Mouse (Mus musculus) thymus, postnatal 4 days (tissue): Measurements from ENCODE around the gene Tanc1.
"Not testable (repeated sequence)": the region's sequence is repeated elsewhere in the genome, so short reads cannot be mapped to it uniquely, and the experiment has no call there.

Source experiments
- DNase-seq: peaks from one replicate; pipeline ENCODE4 v3.0.0; 2021

Gene Tanc1

DNA sequence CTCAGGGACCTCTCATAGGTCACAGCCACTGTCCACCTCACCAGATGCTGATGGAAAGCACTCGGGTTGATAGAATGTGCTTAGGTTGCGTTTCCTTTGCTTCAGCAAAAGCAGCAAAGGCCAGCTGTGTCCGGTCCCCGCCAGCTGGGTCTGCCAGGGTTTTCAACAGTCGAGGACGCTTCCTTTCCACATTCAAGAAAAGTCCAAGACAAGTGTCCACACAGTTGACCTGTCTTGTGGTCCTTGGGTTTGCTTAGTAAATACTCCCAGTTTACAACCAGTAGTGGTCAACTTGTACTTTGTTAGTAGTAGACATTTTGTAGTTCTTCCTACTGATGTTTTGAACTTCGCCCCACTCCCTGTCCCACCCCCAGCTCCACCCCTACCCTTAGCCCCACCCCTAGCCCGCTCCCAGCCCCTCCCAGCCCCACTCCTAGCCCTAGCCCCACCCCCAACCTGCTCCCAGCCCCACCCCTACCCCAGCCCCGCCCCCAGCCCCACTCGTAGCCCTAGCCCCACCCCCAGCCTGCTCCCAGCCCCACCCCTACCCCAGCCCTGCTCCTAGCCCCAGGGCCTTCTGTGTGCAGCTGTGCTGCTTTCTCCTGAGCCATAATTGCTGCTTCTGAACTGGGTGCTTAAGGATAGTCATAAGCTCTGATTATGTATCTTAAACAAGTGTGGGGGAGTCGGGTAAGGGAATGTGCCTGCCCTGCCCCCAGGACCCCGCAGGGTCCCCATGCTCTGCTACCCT, 229.5 kb downstream of the Tanc1 start:
- DNase-seq: peak; percentile 65

DNA sequence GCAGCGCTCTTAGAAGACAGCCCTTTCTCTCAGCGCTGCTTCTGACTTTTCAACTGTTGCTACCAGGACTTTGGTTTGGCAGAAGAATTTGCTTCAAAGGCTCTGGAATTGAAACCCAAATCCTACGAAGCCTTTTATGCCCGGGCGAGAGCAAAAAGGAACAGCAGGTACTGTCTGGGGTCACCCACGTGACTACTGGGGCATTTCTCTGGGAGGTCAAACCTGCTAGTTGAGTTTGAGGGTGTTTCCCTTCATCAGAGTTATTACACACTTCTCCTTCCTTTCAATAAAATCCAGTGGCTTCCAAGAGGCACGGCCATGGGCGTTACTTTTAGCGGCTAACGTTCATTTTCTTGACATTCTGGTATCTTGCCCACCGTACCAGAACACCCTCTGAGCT, 230.1 kb downstream of the Tanc1 start:
- no peak for DNase-seq

DNA sequence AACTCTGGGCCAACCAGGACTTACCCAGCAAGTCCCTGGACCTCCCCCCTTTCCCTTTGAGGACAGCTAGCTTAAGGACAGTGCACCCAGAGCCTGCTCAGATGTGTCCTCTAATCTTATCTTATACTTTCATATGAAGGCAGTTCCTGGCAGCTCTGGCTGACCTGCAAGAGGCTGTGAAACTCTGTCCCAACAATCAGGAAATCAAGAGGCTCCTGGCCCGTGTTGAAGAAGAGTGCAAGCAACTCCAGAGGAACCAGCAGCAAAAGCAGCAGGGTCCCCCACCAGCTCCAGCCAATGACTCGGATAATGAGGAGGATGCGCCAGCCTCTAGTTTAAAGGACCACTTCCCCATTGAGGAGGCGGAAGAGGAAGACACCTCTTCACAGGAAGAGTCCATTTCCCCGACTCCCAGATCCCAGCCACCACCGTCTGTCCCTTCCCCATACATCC, 230.7 kb downstream of the Tanc1 start:
- DNase-seq: no peak

DNA sequence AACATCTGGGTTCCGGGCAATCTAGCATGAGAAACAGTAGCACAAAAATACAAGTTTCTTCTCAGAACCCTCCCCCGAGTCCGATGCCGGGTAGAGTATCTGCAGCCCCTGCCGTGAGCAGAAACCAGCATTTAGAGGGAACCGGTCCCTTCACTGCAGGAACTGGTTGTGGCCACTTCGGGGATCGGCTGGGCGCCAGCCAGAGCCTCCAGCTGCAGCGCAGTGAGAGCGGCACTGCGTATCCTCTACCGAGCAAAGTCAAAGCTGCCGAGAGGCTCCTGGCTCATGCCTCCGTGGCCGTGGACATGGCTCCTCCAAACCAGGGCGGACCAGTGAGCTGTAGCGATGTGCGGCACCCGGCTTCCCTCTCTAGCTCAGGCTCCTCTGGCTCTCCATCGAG, 231.3 kb downstream of the Tanc1 start:
- peak; percentile 54 for DNase-seq

DNA sequence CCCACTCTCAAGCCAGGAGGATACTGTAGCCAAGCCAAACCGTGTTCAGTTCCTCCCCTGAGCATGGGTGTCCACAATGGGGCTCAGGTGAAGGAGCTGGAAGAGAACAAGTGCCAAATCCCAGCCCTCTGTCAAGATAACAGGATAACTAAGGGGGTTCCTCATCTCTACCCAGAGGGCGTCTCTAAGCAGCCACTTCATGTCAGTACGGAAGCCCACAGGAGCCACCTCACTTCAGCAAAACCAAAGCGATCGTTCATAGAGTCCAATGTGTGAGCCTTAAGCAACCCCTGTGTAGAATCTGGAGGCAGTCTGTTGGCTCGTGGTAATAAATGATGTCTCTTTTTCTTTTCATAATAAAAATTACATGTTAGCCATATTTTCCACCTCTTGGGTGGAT, 232.0 kb downstream of the Tanc1 start:
- DNase-seq: no peak

DNA sequence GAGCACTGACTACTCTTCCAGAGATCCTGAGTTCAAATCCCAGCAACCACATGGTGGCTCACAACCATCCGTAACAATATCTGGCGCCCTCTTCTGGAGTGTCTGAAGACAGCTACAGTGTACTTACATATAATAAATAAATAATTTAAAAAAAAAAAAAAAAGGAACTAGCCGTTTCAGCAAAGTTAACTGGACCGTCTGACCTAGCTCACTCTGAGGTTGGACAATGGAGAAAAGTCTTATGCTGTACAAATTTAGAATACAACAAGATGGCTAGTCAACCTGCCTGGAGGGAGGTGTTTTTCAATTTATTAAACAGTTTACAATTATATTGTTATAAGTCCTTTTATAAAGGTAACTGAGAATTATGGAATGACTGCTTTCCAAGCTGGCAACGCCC, 240.0 kb downstream of the Tanc1 start:
- not testable (repeated sequence) for DNase-seq

DNA sequence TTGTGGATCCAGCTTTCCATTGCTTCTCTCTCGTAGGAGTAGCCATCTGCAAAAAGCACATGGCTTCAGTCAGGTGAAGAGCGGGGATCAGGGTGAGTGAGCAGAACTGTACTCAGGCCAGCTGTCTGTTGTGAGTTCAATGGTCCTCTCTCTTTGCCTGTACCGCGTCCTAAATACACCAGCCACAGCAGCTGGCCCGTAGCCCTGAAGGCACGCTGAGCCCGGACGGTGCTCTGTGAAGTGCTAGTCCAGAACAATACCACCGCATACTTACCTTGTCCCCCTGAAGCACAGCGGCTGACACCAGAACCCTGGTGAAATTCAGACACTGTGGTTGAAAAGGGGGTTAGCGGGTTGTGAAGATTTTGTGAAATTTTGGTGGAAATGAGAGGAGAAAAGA, 241.1 kb downstream of the Tanc1 start:
- DNase-seq: no peak

DNA sequence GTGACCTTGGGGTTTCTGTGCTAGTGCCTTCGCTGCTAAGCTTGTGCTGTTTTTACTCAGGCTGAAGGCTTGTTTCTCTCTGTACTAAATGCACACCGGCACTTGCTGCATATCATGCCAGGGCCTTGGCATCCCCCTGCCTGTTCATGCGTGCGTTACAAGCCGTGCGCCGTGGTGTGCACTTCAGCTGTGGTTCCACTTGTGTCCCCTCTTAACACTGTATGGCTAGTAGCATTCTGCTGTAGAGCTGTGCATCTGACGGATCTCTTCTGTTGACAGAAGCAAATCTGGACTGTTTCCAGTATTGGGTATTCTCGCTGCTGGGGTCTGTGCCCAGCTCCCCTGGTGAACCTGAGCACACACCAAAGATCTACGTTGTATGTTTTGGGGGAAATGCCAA, 241.7 kb downstream of the Tanc1 start:
- DNase-seq: no peak

DNA sequence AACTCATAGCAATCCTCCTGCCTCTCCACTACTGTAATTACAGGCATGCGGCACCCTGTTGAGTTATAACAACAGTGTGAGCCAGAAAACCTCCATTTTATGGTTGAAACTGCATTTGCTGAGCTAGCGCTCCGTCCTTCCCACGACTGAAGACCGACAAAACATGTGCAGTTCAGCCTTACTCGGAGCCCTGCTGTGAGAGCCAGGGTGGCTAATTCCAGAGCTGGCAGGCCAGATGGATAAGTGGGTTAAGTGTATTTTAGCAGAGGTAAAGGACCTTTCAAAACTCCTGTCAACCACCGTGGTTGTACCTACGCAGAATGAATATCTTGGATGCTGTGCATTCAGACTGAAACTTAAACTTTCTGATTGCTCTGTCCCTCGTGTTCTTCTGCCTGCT, 242.5 kb downstream of the Tanc1 start:
- no peak for DNase-seq

GRCm38 (mm10) chr2:59862618-59863017, 250.8 kb downstream of the Tanc1 start:
- no peak for DNase-seq

- no peak for DNase-seq
Observed at GRCm38 (mm10) chr2:59870526-59870925, 258.7 kb downstream of the Tanc1 start.

GRCm38 (mm10) chr2:59876482-59876881, 264.6 kb downstream of the Tanc1 start:
- DNase-seq: no peak

DNA sequence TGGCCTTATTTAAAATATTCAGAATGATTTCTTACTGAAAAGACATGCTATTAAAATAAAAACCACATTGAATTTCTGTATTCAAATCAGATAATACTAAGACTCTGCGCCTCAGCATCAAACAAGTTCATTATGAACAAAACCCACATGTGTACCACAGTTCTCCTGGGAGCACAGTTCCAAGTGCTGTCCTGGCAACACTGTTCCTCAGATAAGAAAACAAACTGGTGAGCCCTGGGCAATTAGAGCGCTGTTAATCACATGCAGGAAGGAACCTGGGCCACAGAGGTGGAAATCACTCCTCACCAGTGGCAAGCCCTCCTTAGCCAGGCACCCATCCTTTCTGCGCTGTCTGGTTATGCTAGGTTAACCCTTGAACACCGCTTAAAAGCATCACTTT, 265.5 kb downstream of the Tanc1 start:
- peak; percentile 18 for DNase-seq

DNA sequence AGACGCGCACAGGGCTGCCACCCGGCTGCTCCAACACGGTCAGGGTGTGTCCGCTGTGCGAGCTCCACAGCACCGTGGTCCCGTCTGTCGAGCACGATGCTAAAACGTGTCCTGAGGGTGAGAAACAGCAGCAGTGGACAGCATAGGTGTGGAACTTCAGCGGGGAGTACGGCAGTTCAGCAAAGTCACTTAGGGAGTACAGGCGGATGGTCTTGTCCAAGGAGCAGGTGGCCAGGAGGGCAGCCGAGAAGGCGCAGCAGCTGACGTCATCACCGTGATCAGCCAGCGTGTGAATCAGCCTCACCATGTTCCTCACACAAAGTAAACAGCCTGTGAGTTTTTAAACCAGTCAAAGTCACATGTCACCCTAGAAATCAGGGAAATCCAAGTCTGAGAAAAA, 266.4 kb downstream of the Tanc1 start:
- DNase-seq: no peak

DNA sequence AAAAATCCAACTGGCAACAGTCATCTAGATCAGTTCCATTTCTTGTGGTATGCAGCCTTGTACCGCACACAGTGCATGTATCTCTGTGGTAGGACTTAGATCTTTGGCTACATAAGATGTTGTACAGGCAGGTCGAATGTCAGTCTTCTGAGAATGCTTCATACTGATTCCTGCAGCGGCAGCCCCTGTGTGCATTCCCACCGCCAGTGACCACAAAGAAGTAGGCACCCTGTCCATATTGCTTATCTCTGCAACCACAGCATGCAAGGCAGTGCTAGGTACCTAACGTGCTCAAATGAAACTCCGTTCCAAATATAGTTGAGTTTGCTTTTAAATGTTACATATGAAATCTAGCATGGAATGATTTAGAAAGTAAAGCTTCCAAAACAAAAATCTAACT, 269.6 kb downstream of the Tanc1 start:
- DNase-seq: no peak

- peak; percentile 96 for DNase-seq
Observed at GRCm38 (mm10) chr2:59881831-59882741, 270.2 kb downstream of the Tanc1 start, which contains the start of gene Wdsub1. Wdsub1 (minus strand) TSS chr2:59882591.

DNA sequence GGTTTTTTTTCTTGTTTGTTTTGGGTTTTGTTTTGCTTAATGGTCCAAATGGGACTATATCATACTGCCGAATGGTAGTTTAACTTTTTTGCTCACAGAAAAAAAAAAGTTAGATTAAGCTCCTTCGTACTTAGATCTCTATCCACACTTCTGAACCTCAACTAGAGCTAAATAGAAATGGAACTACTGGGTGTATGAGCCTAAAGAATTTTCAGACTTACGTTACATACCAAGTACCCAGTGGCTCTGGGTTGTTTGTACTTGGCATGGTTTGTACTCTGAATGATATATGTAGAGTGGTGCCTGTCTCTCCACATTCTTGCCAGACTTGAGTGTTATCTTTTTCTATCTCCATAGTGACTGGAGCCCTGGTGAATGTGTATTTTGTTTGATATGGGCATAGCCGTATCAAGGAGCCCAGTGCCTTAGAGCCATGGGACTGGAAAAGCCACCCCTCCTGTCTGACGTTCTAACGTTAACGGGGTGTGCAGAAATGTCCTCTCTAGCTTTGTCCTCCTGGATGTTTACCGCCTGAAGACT, 271.0 kb downstream of the Tanc1 start:
- no peak for DNase-seq

DNA sequence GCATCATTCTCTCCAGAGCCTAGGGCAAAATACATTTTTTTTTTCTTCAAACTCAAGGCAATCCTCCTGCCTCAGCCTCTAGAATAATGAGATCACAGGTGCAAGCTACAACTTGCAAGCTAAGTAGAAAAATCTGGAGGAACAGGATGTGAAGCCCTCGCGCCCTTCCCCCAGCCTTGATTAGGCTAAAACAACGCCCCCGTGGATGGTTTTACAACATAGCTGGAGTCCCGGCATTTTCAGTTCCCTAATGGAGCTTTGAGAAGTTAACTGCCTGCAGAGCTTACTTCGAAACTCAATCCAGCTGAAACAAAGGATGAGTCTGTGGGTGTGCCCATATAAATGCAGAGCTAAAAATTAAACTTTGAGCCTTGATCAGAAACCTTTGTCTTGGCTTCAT, 277.9 kb downstream of the Tanc1 start:
- no peak for DNase-seq
